Mouse (Mus musculus) ES-E14 (cell line): ENCODE measurements at regions not wholly inside any gene's neighbourhood (a gene's known extent, or its start where the extent isn't known, plus 50 kb on each side); places are given as distances from the start of the nearest gene placed in this dataset.

ENCODE experiments used
- DNase-seq: peaks from one replicate; pipeline ENCODE4 v3.0.0-alpha.2; 2013; ENCODE audit warnings: low read depth, low spot score
- H3K27ac ChIP-seq: 2 replicates; pipeline ENCODE4 v1.5.1; 2012; ENCODE audit warnings: low read depth, mild to moderate bottlenecking, low read length, moderate library complexity, mixed read lengths; ENCODE audit not compliant: poor library complexity, insufficient read depth, severe bottlenecking
- H3K36me3 ChIP-seq: 2 replicates; pipeline ENCODE4 v1.6.1; 2012; ENCODE audit warnings: mild to moderate bottlenecking, low read length, moderate library complexity, mixed read lengths; ENCODE audit not compliant: control insufficient read depth, poor library complexity, insufficient read depth, severe bottlenecking
- H3K4me1 ChIP-seq, 2 experiments: fragments of 150-350 bp in 1 of 2; sonication (generic) in 1 of 2; 2 replicates each; pipeline ENCODE4 v1.6.1; 2012; ENCODE audit warnings: low read length in 2 of 2, mild to moderate bottlenecking in 1 of 2, mixed read lengths in 1 of 2; ENCODE audit not compliant: control insufficient read depth in 2 of 2, insufficient read depth in 2 of 2, poor library complexity in 1 of 2
- H3K4me3 ChIP-seq, 2 experiments: fragments of 150-350 bp in 1 of 2; sonication (generic) in 1 of 2; 2 replicates each; pipeline ENCODE4 v1.5.1; 2012; ENCODE audit warnings: low read length in 2 of 2, low read depth in 1 of 2, mild to moderate bottlenecking in 1 of 2, mixed read lengths in 1 of 2; ENCODE audit not compliant: insufficient read depth in 1 of 2, poor library complexity in 1 of 2, severe bottlenecking in 1 of 2
- H3K9ac ChIP-seq: 2 replicates; pipeline ENCODE4 v1.6.1; 2012; ENCODE audit warnings: low read depth, mild to moderate bottlenecking, low read length, mixed read lengths; ENCODE audit not compliant: poor library complexity, insufficient read depth, severe bottlenecking
- H3K9me3 ChIP-seq: fragments of 150-350 bp; sonication (generic); 2 replicates; pipeline ENCODE4 v1.6.1; 2012; ENCODE audit warnings: low read depth, mild to moderate bottlenecking, low read length; ENCODE audit not compliant: control insufficient read depth, insufficient read depth
- CHD2 ChIP-seq: IDR thresholded peaks from 2 replicates; pipeline ENCODE4 v1.6.1; 2014; ENCODE audit warnings: mild to moderate bottlenecking, low read depth, low read length, inconsistent platforms
- HCFC1 ChIP-seq: IDR thresholded peaks from 2 replicates; pipeline ENCODE4 v1.6.1; 2012; ENCODE audit warnings: low read length, inconsistent platforms, borderline replicate concordance; ENCODE audit not compliant: insufficient read depth
- MAFK ChIP-seq: IDR thresholded peaks from 2 replicates; pipeline ENCODE4 v1.6.1; 2014; ENCODE audit warnings: mild to moderate bottlenecking, low read depth, low read length, inconsistent platforms; ENCODE audit not compliant: insufficient read depth
- ZC3H11A ChIP-seq: IDR thresholded peaks from 2 replicates; pipeline ENCODE4 v1.6.1; 2012; ENCODE audit warnings: low read depth, mild to moderate bottlenecking, inconsistent platforms, low read length, borderline replicate concordance
- ZNF384 ChIP-seq: IDR thresholded peaks from 2 replicates; pipeline ENCODE4 v1.6.1; 2012; ENCODE audit warnings: low read depth, low read length, inconsistent platforms
- in situ Hi-C, 2 experiments: fragments of 600-800 bp; cut with MboI; formaldehyde crosslinking; loops; one replicate each; pipeline ENCODE4 v1.15.1; 2025; ENCODE audit warnings: low sequenced_read_pairs in 2 of 2, inconsistent platforms in 1 of 2; ENCODE audit not compliant: unreplicated experiment in 2 of 2

GRCm38 (mm10) chr15:19667380-19667779, 781.7 kb upstream of the Cdh12 start:
- no peak overlapping the region for H3K27ac ChIP-seq
- H3K4me3 ChIP-seq = no peak overlapping the region
- H3K36me3 ChIP-seq = no peaks in the 10 kb centered on the region
- no peaks in the 10 kb centered on the region for H3K9me3 ChIP-seq
- no peak for DNase-seq
- no peak overlapping the region for H3K9ac ChIP-seq
- TF ChIP-seq ZNF384 (no peak), MAFK (no peak), HCFC1 (no peak), CHD2 (no peak), ZC3H11A (no peak)
- in situ Hi-C loops = no loop called here
- no peaks in the 10 kb centered on the region for H3K4me1 ChIP-seq

DNA sequence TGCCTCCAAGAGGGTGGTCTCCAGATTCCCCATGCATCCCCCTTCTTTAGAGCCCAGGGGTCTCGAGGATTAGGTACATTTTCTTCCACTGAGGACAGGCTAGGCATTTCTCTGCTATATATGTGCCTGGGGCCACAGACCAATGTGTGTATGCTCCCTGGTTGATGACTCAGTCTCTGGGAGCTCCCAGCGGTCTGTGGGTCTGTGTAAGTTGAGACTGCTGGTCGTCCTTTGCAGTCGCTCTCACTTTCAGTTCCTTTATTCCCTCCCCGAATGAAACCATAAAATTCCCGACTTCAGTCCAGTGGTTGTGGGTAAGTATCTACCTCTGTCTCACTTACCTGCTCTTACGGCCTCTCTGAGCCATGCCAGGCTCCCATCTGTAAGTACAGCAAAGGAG, 773.5 kb upstream of the Cdh12 start:
- Histone ChIP-seq H3K9me3 (no peaks in the 10 kb centered on the region), H3K9ac (no peak overlapping the region), H3K4me1 (no peaks in the 10 kb centered on the region), H3K36me3 (no peaks in the 10 kb centered on the region), H3K4me3 (no peak overlapping the region), H3K27ac (no peak overlapping the region)
- TF ChIP-seq HCFC1 (no peak), CHD2 (no peak), ZC3H11A (no peak), MAFK (no peak), ZNF384 (no peak)
- in situ Hi-C loops = no loop called here
- no peak for DNase-seq

DNA sequence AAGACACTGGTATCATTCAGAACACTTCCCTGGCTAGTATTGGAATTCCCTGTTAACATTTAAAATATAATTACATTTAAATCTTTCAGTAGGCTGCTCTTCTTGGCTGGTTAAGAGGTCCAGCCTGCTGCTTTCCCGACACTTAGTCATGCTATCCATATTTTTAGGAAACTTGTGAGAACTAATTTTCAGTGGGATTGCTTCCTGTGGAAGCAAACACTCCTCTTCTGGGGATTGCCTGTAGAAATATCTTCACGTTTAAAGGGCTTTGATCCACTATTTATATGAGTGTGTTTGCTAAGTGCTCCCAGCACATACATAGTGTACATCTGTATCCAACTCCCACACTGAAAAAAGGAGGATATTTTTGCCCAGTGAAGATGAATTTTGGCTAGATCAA, 761.8 kb upstream of the Cdh12 start:
- Histone ChIP-seq H3K9me3 (no peaks in the 10 kb centered on the region), H3K9ac (no peak overlapping the region), H3K36me3 (no peaks in the 10 kb centered on the region), H3K4me1 (no peaks in the 10 kb centered on the region), H3K27ac (no peak overlapping the region), H3K4me3 (no peak overlapping the region)
- in situ Hi-C loops = no loop called here
- DNase-seq = no peak
- TF ChIP-seq CHD2 = no peak
- TF ChIP-seq HCFC1 = no peak

DNA sequence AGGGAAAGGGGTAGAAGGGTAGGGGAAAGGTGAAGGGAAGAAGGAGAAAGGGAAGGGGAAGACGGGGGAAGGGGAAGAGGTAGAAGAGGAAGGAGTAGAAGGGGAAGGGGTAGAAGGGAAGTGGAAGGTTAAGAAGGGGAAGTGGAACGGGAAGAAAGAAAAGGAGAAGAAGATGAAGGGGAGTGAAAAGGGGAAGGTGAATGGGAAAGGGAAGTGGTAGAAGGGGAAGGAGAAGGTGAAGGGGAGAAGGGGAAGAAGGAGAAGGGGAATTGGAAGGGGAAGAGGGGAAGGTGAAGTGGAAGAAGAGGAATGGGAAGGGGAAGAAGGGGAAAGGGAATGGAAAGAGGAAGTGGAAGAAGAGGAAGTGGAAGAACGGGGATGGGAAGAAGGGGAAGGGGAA, 737.3 kb upstream of the Cdh12 start:
- H3K9ac ChIP-seq = no peak overlapping the region
- H3K36me3 ChIP-seq = no peaks in the 10 kb centered on the region
- no peaks in the 10 kb centered on the region for H3K4me1 ChIP-seq
- no peak for DNase-seq
- no peak overlapping the region for H3K27ac ChIP-seq
- no peak overlapping the region for H3K4me3 ChIP-seq
- TF ChIP-seq ZC3H11A (no peak), MAFK (no peak)
- no peaks in the 10 kb centered on the region for H3K9me3 ChIP-seq
- in situ Hi-C loops = no loop called here
